Mouse (Mus musculus): ENCODE data around the gene Gm13287. TPM values are rescaled to one million over a fixed set of nuclear protein-coding genes. Genes with fewer than 3 reads are reported as not detected.
"Not testable (repeated sequence)": the region's sequence is repeated elsewhere in the genome, so short reads cannot be mapped to it uniquely, and the experiment has no call there.

Gene Gm13287
- total and polyA plus RNA-seq, 2 experiments from 2014 or later = not detected

GRCm38 (mm10) chr4:88785409-88785808, 17.6 kb upstream of the Gm13287 start, which contains the start of gene Gm13276:
Gene Gm13276 (plus strand): TSS chr4:88785709.
- H3K27ac ChIP-seq (ENCODE audit: low read depth, low read length); H3K4me2 ChIP-seq (ENCODE audit: low read depth); H3K9ac ChIP-seq; H3K4me1 ChIP-seq (ENCODE audit: insufficient read depth); DNase-seq; ATAC-seq; H3K9me3 ChIP-seq (ENCODE audit: low read length); H3K4me3 ChIP-seq (ENCODE audit: low read depth, low read length); H3K36me3 ChIP-seq (ENCODE audit: insufficient read depth); H3K27me3 ChIP-seq (ENCODE audit: insufficient read depth, low read length): not testable (repeated sequence)
- no CpG with 5 or more reads among the region's 27 CpGs for WGBS

DNA sequence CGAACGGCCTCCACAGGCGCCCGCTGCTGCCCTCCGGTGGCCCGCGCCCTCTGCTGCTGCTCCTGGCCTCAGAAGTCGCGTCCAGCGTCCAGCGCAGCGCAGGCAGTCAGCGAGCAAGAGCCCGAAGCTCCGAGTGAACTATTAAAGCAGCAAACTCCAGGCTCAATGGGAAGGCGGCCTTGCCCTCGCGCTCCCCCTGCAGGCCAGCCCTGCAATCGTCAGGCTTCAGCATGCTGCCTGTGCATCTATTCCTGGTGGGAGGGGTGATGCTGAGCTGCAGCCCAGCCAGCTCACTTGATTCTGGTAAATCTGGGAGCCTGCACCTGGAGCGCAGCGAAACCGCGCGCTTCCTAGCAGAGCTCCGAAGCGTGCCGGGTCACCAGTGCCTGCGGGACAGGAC, 14.7 kb upstream of the Gm13287 start, which contains the start of gene Gm13277:
TSS of gene Gm13277 (plus strand) at position 231 of the 400 bp plus-strand sequence.
- H3K27me3 ChIP-seq (ENCODE audit: insufficient read depth, low read length); ATAC-seq; H3K36me3 ChIP-seq (ENCODE audit: insufficient read depth); H3K9me3 ChIP-seq (ENCODE audit: low read length); DNase-seq; H3K4me1 ChIP-seq (ENCODE audit: insufficient read depth); H3K4me2 ChIP-seq (ENCODE audit: low read depth); H3K4me3 ChIP-seq (ENCODE audit: low read depth, low read length); H3K27ac ChIP-seq (ENCODE audit: low read depth, low read length); H3K9ac ChIP-seq: not testable (repeated sequence)
- peak; percentile 62 for TF ChIP-seq CTCF (IDR thresholded peaks at IDR 0.05; ENCODE audit: low read depth)
- no CpG with 5 or more reads among the region's 28 CpGs for WGBS

- H3K9ac ChIP-seq; DNase-seq; H3K9me3 ChIP-seq (ENCODE audit: low read length); H3K27ac ChIP-seq (ENCODE audit: low read depth, low read length); H3K27me3 ChIP-seq (ENCODE audit: insufficient read depth, low read length); H3K4me3 ChIP-seq (ENCODE audit: low read depth, low read length); ATAC-seq; H3K4me2 ChIP-seq (ENCODE audit: low read depth); H3K36me3 ChIP-seq (ENCODE audit: insufficient read depth); H3K4me1 ChIP-seq (ENCODE audit: insufficient read depth): not testable (repeated sequence)
- no CpG with 5 or more reads among the region's 28 CpGs for WGBS
Measured at GRCm38 (mm10) chr4:88791250-88791649, 11.8 kb upstream of the Gm13287 start, which contains the start of gene Gm13278. Gene Gm13278 (plus strand): TSS chr4:88791550.

- H3K27me3 ChIP-seq (ENCODE audit: insufficient read depth, low read length); H3K9me3 ChIP-seq (ENCODE audit: low read length); DNase-seq; H3K4me2 ChIP-seq (ENCODE audit: low read depth); H3K36me3 ChIP-seq (ENCODE audit: insufficient read depth); H3K4me3 ChIP-seq (ENCODE audit: low read depth, low read length); H3K9ac ChIP-seq; H3K27ac ChIP-seq (ENCODE audit: low read depth, low read length); ATAC-seq; H3K4me1 ChIP-seq (ENCODE audit: insufficient read depth): not testable (repeated sequence)
- peak; percentile 43 for TF ChIP-seq CTCF (IDR thresholded peaks at IDR 0.05; ENCODE audit: low read depth)
- WGBS = 7% methylated on average over 10 of the region's 52 CpGs
Measured at GRCm38 (mm10) chr4:88793936-88794675, 8.9 kb upstream of the Gm13287 start, which contains the start of gene Gm13275. Gene Gm13275 (plus strand): TSS chr4:88794487.

- H3K4me1 ChIP-seq (ENCODE audit: insufficient read depth); ATAC-seq: not testable (repeated sequence)
- no CpG with 5 or more reads among the region's 28 CpGs for WGBS
Measured at GRCm38 (mm10) chr4:88797097-88797496, 6.0 kb upstream of the Gm13287 start, which contains the start of gene Gm13279. Gene Gm13279 (plus strand): TSS chr4:88797397.

DNA sequence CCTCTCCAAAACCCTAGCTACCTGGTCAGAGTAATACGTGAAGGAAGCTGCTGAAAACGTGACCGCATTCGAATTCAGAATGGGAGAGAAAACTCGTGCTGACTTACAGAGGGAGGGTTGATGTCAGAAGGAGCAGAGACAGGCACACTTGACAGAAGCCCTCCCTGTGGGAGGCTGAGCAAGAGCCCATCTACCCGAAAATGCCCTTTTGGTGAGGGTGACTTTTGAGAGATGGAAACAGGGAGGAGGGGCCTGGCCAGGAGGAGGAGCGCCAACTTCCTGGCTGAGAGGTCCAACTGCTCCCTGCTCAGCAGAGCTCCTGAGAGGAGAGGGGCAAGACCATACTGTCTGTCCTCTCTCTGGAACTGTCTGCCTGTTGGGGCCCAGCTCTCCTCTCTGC, 3.7 kb upstream of the Gm13287 start, which contains the start of gene Gm13285:
TSS of gene Gm13285 (plus strand) at position 301 of the 400 bp plus-strand sequence.
- H3K27ac ChIP-seq (ENCODE audit: low read depth, low read length); H3K4me1 ChIP-seq (ENCODE audit: insufficient read depth): not testable (repeated sequence)
- 12% methylated on average over 3 of the region's 7 CpGs for WGBS

More at GRCm38 (mm10) chr4:88797097-88797496, 6.0 kb upstream of the Gm13287 start, which contains the start of gene Gm13279:
- not testable (repeated sequence) for H3K27me3 ChIP-seq (ENCODE audit: insufficient read depth, low read length); DNase-seq; H3K36me3 ChIP-seq (ENCODE audit: insufficient read depth); H3K4me2 ChIP-seq (ENCODE audit: low read depth); H3K4me3 ChIP-seq (ENCODE audit: low read depth, low read length); H3K9ac ChIP-seq; H3K9me3 ChIP-seq (ENCODE audit: low read length); H3K27ac ChIP-seq (ENCODE audit: low read depth, low read length)

DNA sequence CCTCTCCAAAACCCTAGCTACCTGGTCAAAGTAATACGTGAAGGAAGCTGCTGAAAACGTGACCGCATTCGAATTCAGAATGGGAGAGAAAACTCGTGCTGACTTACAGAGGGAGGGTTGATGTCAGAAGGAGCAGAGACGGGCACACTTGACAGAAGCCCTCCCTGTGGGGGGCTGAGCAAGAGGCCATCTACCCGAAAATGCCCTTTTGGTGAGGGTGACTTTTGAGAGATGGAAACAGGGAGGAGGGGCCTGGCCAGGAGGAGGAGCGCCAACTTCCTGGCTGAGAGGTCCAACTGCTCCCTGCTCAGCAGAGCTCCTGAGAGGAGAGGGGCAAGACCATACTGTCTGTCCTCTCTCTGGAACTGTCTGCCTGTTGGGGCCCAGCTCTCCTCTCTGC, 2.2 kb downstream of the Gm13287 start, which contains the start of gene Gm13288:
TSS of gene Gm13288 (plus strand) at position 301 of the 400 bp plus-strand sequence.
- not testable (repeated sequence) for ATAC-seq; H3K27ac ChIP-seq (ENCODE audit: low read depth, low read length); H3K27me3 ChIP-seq (ENCODE audit: insufficient read depth, low read length); H3K9me3 ChIP-seq (ENCODE audit: low read length); H3K4me1 ChIP-seq (ENCODE audit: insufficient read depth); H3K36me3 ChIP-seq (ENCODE audit: insufficient read depth); H3K9ac ChIP-seq; H3K4me3 ChIP-seq (ENCODE audit: low read depth, low read length); DNase-seq
- H3K4me2 ChIP-seq (ENCODE audit: low read depth) = peak within 1 kb of the TSS; percentile 45
- WGBS = no CpG with 5 or more reads among the region's 8 CpGs

More for the DNA sequence above, 3.7 kb upstream of the Gm13287 start, which contains the start of gene Gm13285:
- H3K9me3 ChIP-seq (ENCODE audit: low read length); H3K36me3 ChIP-seq (ENCODE audit: insufficient read depth); H3K27me3 ChIP-seq (ENCODE audit: insufficient read depth, low read length); ATAC-seq; H3K4me2 ChIP-seq (ENCODE audit: low read depth); DNase-seq; H3K4me3 ChIP-seq (ENCODE audit: low read depth, low read length); H3K9ac ChIP-seq: not testable (repeated sequence)

- peak overlapping the region; percentile 45 for H3K4me2 ChIP-seq (ENCODE audit: low read depth)
- H3K9ac ChIP-seq; H3K27ac ChIP-seq (ENCODE audit: low read depth, low read length); H3K4me3 ChIP-seq (ENCODE audit: low read depth, low read length); ATAC-seq; DNase-seq; H3K36me3 ChIP-seq (ENCODE audit: insufficient read depth); H3K4me1 ChIP-seq (ENCODE audit: insufficient read depth); H3K9me3 ChIP-seq (ENCODE audit: low read length); H3K27me3 ChIP-seq (ENCODE audit: insufficient read depth, low read length): not testable (repeated sequence)
- WGBS = 0% methylated on average over 6 of the region's 34 CpGs
Measured at GRCm38 (mm10) chr4:88805761-88806160, 2.7 kb downstream of the Gm13287 start.

Data from forebrain, postnatal 0 days (tissue).